Mouse (Mus musculus): ENCODE results near the gene Arrdc4. TPM values are rescaled to one million over a fixed set of nuclear protein-coding genes. Genes with fewer than 3 reads are reported as not detected.

The Arrdc4 gene
- polyA plus RNA-seq, 2 experiments from 2014 or later = 3.3 to 3.9 TPM

GRCm38 (mm10) chr7:68708563-68709318 is 40.3 kb downstream of the Arrdc4 start:
- no peak for ATAC-seq

- no peak for ATAC-seq
These were observed 43.9 kb downstream of the Arrdc4 start for GRCm38 (mm10) chr7:68705162-68705561.

- ATAC-seq = no peak
These were observed 51.7 kb downstream of the Arrdc4 start for GRCm38 (mm10) chr7:68697313-68697712.

- ATAC-seq = no peak
These were observed 52.1 kb downstream of the Arrdc4 start for GRCm38 (mm10) chr7:68696908-68697307.

GRCm38 (mm10) chr7:68696446-68696845 is 52.6 kb downstream of the Arrdc4 start:
- no peak for ATAC-seq

- no peak for ATAC-seq
These were observed 56.3 kb downstream of the Arrdc4 start for GRCm38 (mm10) chr7:68692731-68693130.

GRCm38 (mm10) chr7:68691454-68691853 is 57.6 kb downstream of the Arrdc4 start:
- ATAC-seq = no peak

GRCm38 (mm10) chr7:68687140-68687611 is 61.9 kb downstream of the Arrdc4 start:
- ATAC-seq = no peak

Measured in CD4-positive, CD25-positive, alpha-beta regulatory T cell, adult 4 months (primary cell).